ENCODE assay signal across 9 mouse cellular contexts in genomic region chr15:78744206-78744605, GRCm38 (mm10). TPM values are rescaled to one million over a fixed set of nuclear protein-coding genes. Genes with fewer than 3 reads are reported as not detected.
A peak's percentile ranks its signal among the peaks of the same experiment; 100 is the strongest.
DNase-seq lines count a peak whose midpoint lies in the region; ATAC-seq and TF ChIP-seq lines count a peak whose summit lies in the region.
"Had no signal": no experiment of that assay in that cellular context is flagged by ENCODE, and none has a peak within 500 bp of the region (broad histone marks: within the 10 kb centered on the region; RNA-seq: fewer than 3 reads in every experiment).

No protein-coding gene starts in this region.

- no peak overlapping the region for H3K4me3 ChIP-seq in ES-Bruce4 (ENCODE audit: low read depth, low read length)
- no peak overlapping the region for H3K4me3 ChIP-seq in embryonic facial prominence, embryonic 11.5 days (ENCODE audit: low read depth, low read length)
- no peak overlapping the region for H3K4me3 ChIP-seq in layer of hippocampus, adult 2 months
- H3K4me3 ChIP-seq: heart, embryonic 15.5 days had no signal

- no peaks in the 10 kb centered on the region for H3K27me3 ChIP-seq in ES-Bruce4 (ENCODE audit: control insufficient read depth, insufficient read depth, low read length, poor library complexity, severe bottlenecking)
- H3K27me3 ChIP-seq in embryonic facial prominence, embryonic 11.5 days (ENCODE audit: control insufficient read depth, insufficient read depth, low read length): no peaks in the 10 kb centered on the region

- TF ChIP-seq POLR2A in ES-Bruce4 (IDR thresholded peaks at IDR 0.05; ENCODE audit: insufficient read depth, low read length): no peak

- DNase-seq in adrenal gland, postnatal 14 days: peak; percentile 88
- DNase-seq in embryonic facial prominence, embryonic 11.5 days (ENCODE audit: low spot score): peak; percentile 86
- DNase-seq in heart, adult 9 months (ENCODE audit: low spot score in 2 of 2): peak; percentile 33 to 73
- DNase-seq in layer of hippocampus, adult 2 months (ENCODE audit: low spot score in 2 of 2): peak; percentile 68 to 90
- peak; percentile 80 for DNase-seq in lung, postnatal 10 days
- DNase-seq in retina, adult 2 months (ENCODE audit: low read depth, low spot score): peak; percentile 64
- peak; percentile 85 for DNase-seq in thymus, postnatal 25 days

- peak; percentile 95 for TF ChIP-seq CTCF in ES-Bruce4 (IDR thresholded peaks at IDR 0.05; ENCODE audit: low read depth, low read length)
- peak; percentile 100 for TF ChIP-seq CTCF in layer of hippocampus, adult 2 months (conservative IDR thresholded peaks at IDR 0.05)

- no peak overlapping the region for H3K9ac ChIP-seq in ES-Bruce4 (ENCODE audit: low read depth, poor library complexity, severe bottlenecking)
- H3K9ac ChIP-seq in embryonic facial prominence, embryonic 11.5 days (replicated peaks; ENCODE audit: low read length): no peak overlapping the region
- H3K9ac ChIP-seq: heart, embryonic 15.5 days had no signal

- TF ChIP-seq EP300 in ES-Bruce4 (IDR thresholded peaks at IDR 0.05; ENCODE audit: insufficient read depth, low read depth, low read length): no peak

- no peak overlapping the region for H3K4me2 ChIP-seq in embryonic facial prominence, embryonic 11.5 days (ENCODE audit: low read depth, low read length)
- H3K4me2 ChIP-seq: heart, embryonic 15.5 days had no signal

- 4% methylated on average over 5 of the region's 5 CpGs for WGBS in embryonic facial prominence, embryonic 11.5 days

- H3K27ac ChIP-seq in ES-Bruce4 (ENCODE audit: insufficient read depth, low read length): no peak overlapping the region
- no peak overlapping the region for H3K27ac ChIP-seq in embryonic facial prominence, embryonic 11.5 days (replicated peaks; ENCODE audit: low read depth, low read length)
- H3K27ac ChIP-seq in layer of hippocampus, adult 2 months: peak overlapping the region; percentile 67; the same call in 1 of the 2 replicates
- H3K27ac ChIP-seq: heart, embryonic 15.5 days had no signal

- H3K36me3 ChIP-seq in ES-Bruce4 (ENCODE audit: control insufficient read depth, insufficient read depth, low read length, poor library complexity, severe bottlenecking): no peaks in the 10 kb centered on the region
- H3K36me3 ChIP-seq in embryonic facial prominence, embryonic 11.5 days (replicated peaks; ENCODE audit: control insufficient read depth, insufficient read depth, low read depth, low read length): no peaks in the 10 kb centered on the region
- H3K36me3 ChIP-seq: heart, embryonic 15.5 days had no signal

- H3K9me3 ChIP-seq in ES-Bruce4 (replicated peaks; ENCODE audit: control insufficient read depth, insufficient read depth, low read length, poor library complexity, severe bottlenecking): no peaks in the 10 kb centered on the region
- H3K9me3 ChIP-seq in embryonic facial prominence, embryonic 11.5 days (replicated peaks; ENCODE audit: control insufficient read depth, low read length): no peaks in the 10 kb centered on the region
- H3K9me3 ChIP-seq: heart, embryonic 15.5 days had no signal

- ATAC-seq in embryonic facial prominence, embryonic 11.5 days (replicated peaks; ENCODE audit: insufficient number of reproducible peaks, low FRiP score, low TSS enrichment, low read depth): no peak

- peaks cover under 1% of the 10 kb centered on the region for H3K4me1 ChIP-seq in ES-Bruce4 (ENCODE audit: control insufficient read depth, insufficient read depth, low read length)
- no peaks in the 10 kb centered on the region for H3K4me1 ChIP-seq in embryonic facial prominence, embryonic 11.5 days (ENCODE audit: control insufficient read depth, insufficient read depth, low read length)
- H3K4me1 ChIP-seq: heart, embryonic 15.5 days had no signal

RNA-seq across cellular contexts. Expression of gene Elfn2, which starts 25.6 kb away (rescaled TPM):
- 0.07 and 0.12 TPM in 2 replicates for polyA plus RNA-seq in ES-Bruce4 (2011; ENCODE audit: insufficient read depth, insufficient read length, low read depth, missing spikeins)
- 4.4 and 5.6 TPM in 2 replicates for total RNA-seq in adrenal gland, postnatal 14 days (2021)
- 0.28 TPM in 1 of 2 replicates, not detected in the other for polyA plus RNA-seq in embryonic facial prominence, embryonic 11.5 days (2014; fragmentation: Nextera tagmentation; extraction: Ambion mirVana)
- 100 to 1,000 TPM; 202 to 204 TPM for total RNA-seq in layer of hippocampus, adult 2 months (2021)

RNA-seq across cellular contexts. Expression of gene Mfng, which starts 29.1 kb away (rescaled TPM):
- polyA plus RNA-seq in ES-Bruce4 (2011; ENCODE audit: insufficient read depth, insufficient read length, low read depth, missing spikeins): 4.4 and 5.2 TPM in 2 replicates
- total RNA-seq in adrenal gland, postnatal 14 days (2021): 13.1 and 19.8 TPM in 2 replicates
- 15.9 and 19.1 TPM in 2 replicates for polyA plus RNA-seq in embryonic facial prominence, embryonic 11.5 days (2014; fragmentation: Nextera tagmentation; extraction: Ambion mirVana)
- total RNA-seq in layer of hippocampus, adult 2 months (2021): 1 to 10 TPM; 4.4 to 4.7 TPM

RNA-seq across cellular contexts. Expression of gene Card10, which starts 58.6 kb away (rescaled TPM):
- 19.6 and 21.5 TPM in 2 replicates for polyA plus RNA-seq in ES-Bruce4 (2011; ENCODE audit: insufficient read depth, insufficient read length, low read depth, missing spikeins)
- 10.6 and 12.7 TPM in 2 replicates for total RNA-seq in adrenal gland, postnatal 14 days (2021)
- polyA plus RNA-seq in embryonic facial prominence, embryonic 11.5 days (2014; fragmentation: Nextera tagmentation; extraction: Ambion mirVana): 1.8 and 2.6 TPM in 2 replicates
- total RNA-seq in layer of hippocampus, adult 2 months (2021): 1 to 10 TPM; 5.4 to 5.5 TPM

Comparison
In these comparisons a context has a peak if more than half of its experiments do, and no peak if none do; other contexts are left out.
1. RNA of gene Elfn2, which starts 25.6 kb away (total RNA-seq): 202 to 204 TPM in layer of hippocampus, adult 2 months; 4.4 to 5.6 TPM in adrenal gland, postnatal 14 days; every median in the first group is over 10 times any median in the second.
2. Peak in every context shown above with its lines, with median percentiles within 50 percentile points of each other: DNase-seq.